ENCODE assay signal across 30 mouse cellular contexts in the genomic region with DNA sequence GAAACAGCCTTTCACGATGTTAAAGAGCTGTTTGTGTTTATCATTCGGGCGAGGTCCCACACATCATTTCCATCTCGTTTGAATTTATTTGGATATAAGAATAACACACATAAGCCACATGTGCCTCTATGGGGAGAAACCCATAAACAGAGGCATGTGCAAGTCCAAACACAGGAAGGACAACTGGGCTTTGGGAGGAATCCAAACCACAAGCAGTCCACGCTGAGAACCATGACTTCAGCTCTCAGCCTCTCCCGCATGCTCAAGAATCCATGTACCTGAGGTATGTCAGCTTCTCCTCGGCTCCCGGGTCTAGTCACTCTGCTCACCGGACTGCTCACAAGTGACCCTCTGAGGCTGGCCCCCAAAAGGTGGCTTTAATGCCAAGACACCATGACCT. TPM values are rescaled to one million over a fixed set of nuclear protein-coding genes. Genes with fewer than 3 reads are reported as not detected.
DNase-seq lines count a peak whose midpoint lies in the region; ATAC-seq and TF ChIP-seq lines count a peak whose summit lies in the region.
"Had no signal": no experiment of that assay in that cellular context is flagged by ENCODE, and none has a peak within 500 bp of the region (broad histone marks: within the 10 kb centered on the region; RNA-seq: fewer than 3 reads in every experiment).

No protein-coding gene starts in this region.

- H3K9me3 ChIP-seq in lung, embryonic 14.5 days (ENCODE audit: low read depth, low read length): no peaks in the 10 kb centered on the region
- H3K9me3 ChIP-seq: embryonic facial prominence, embryonic 10.5 days; embryonic facial prominence, embryonic 13.5 days; forebrain, embryonic 12.5 days; forebrain, embryonic 15.5 days; heart, embryonic 12.5 days; heart, embryonic 15.5 days; hindbrain, embryonic 10.5 days; hindbrain, embryonic 13.5 days had no signal

- H3K36me3 ChIP-seq in lung, embryonic 14.5 days (ENCODE audit: insufficient read depth): no peaks in the 10 kb centered on the region
- no peaks in the 10 kb centered on the region for H3K36me3 ChIP-seq in myocyte (ENCODE audit: control insufficient read depth, insufficient read depth)
- H3K36me3 ChIP-seq: embryonic facial prominence, embryonic 10.5 days; embryonic facial prominence, embryonic 13.5 days; forebrain, embryonic 12.5 days; forebrain, embryonic 15.5 days; heart, embryonic 12.5 days; heart, embryonic 15.5 days; hindbrain, embryonic 10.5 days; hindbrain, embryonic 13.5 days had no signal

- TF ChIP-seq POLR2A in myocyte (IDR thresholded peaks at IDR 0.05; ENCODE audit: insufficient read length, low read depth): no peak

- peaks cover 45% of the 10 kb centered on the region for H3K79me2 ChIP-seq in myocyte (ENCODE audit: control insufficient read depth, insufficient read depth)

- peak; percentile 38; the same call in 1 of the 2 replicates for ATAC-seq in lung, embryonic 14.5 days (ENCODE audit: insufficient read depth)
- ATAC-seq: activated CD4-positive, CD25-positive, alpha-beta regulatory T cell, adult 4 months; CD4-positive, CD25-positive, alpha-beta regulatory T cell, adult 4 months; forebrain, embryonic 15.5 days; hindbrain, embryonic 16.5 days had no signal

- DNase-seq in heart, adult 11 months: peak; percentile 86
- DNase-seq in heart, adult 9 months (ENCODE audit: low spot score in 2 of 2): no peak
- DNase-seq in lung, embryonic 14.5 days: peak; percentile 19
- no peak for DNase-seq in lung, postnatal 14 days
- DNase-seq in 3134 (ENCODE audit: extremely low read depth, insufficient read length, low spot score): peak; percentile 53
- DNase-seq in frontal cortex, postnatal 36 days (ENCODE audit: low spot score in 2 of 2): no peak
- DNase-seq: adrenal gland, adult 8-10 months; adrenal gland, postnatal 25 days; cerebellum, adult 11-12 months; cerebellum, adult 8-10 months; cerebellum, postnatal 10 days; cerebellum, postnatal 36 days; embryo, embryonic 11 days; gastrocnemius, postnatal 10 days; gastrocnemius, postnatal 36 days; heart, postnatal 10 days; heart, postnatal 36 days had no signal

- 57% methylated on average over 9 of the region's 9 CpGs for WGBS in lung, embryonic 14.5 days

- H3K4me1 ChIP-seq in lung, embryonic 14.5 days (ENCODE audit: insufficient read depth): no peaks in the 10 kb centered on the region
- H3K4me1 ChIP-seq: embryonic facial prominence, embryonic 13.5 days; forebrain, embryonic 12.5 days; forebrain, embryonic 15.5 days; heart, embryonic 15.5 days had no signal

- no peak overlapping the region for H3K4me2 ChIP-seq in lung, embryonic 14.5 days
- peak overlapping the region; percentile 36 for H3K4me2 ChIP-seq in myocyte (ENCODE audit: low read depth)
- H3K4me2 ChIP-seq: embryonic facial prominence, embryonic 13.5 days; forebrain, embryonic 12.5 days; forebrain, embryonic 15.5 days; heart, embryonic 12.5 days; heart, embryonic 15.5 days; hindbrain, embryonic 13.5 days had no signal

- H3ac ChIP-seq in myocyte (ENCODE audit: control insufficient read depth, insufficient read length): no peak overlapping the region

- TF ChIP-seq CTCF in lung, embryonic 14.5 days (IDR thresholded peaks at IDR 0.05; ENCODE audit: low read depth): no peak

- no peaks in the 10 kb centered on the region for H3K27me3 ChIP-seq in lung, embryonic 14.5 days (ENCODE audit: insufficient read depth, low read length)
- no peaks in the 10 kb centered on the region for H3K27me3 ChIP-seq in myocyte (ENCODE audit: control insufficient read depth, insufficient read depth, insufficient read length)
- H3K27me3 ChIP-seq: embryonic facial prominence, embryonic 13.5 days; forebrain, embryonic 12.5 days; forebrain, embryonic 15.5 days; heart, embryonic 12.5 days; heart, embryonic 15.5 days; hindbrain, embryonic 13.5 days had no signal

- H3K4me3 ChIP-seq in lung, embryonic 14.5 days (ENCODE audit: low read depth, low read length): no peak overlapping the region
- H3K4me3 ChIP-seq in myocyte: no peak overlapping the region
- H3K4me3 ChIP-seq: embryonic facial prominence, embryonic 10.5 days; embryonic facial prominence, embryonic 13.5 days; erythroblast, embryonic 14.5 days; forebrain, embryonic 12.5 days; forebrain, embryonic 15.5 days; heart, embryonic 12.5 days; heart, embryonic 15.5 days; hindbrain, embryonic 10.5 days; hindbrain, embryonic 13.5 days had no signal

- H3K9ac ChIP-seq in lung, embryonic 14.5 days: no peak overlapping the region
- H3K9ac ChIP-seq: embryonic facial prominence, embryonic 13.5 days; forebrain, embryonic 12.5 days; forebrain, embryonic 15.5 days; heart, embryonic 12.5 days; heart, embryonic 15.5 days; hindbrain, embryonic 13.5 days had no signal

- H3K27ac ChIP-seq in lung, embryonic 14.5 days (ENCODE audit: low read depth): no peak overlapping the region
- H3K27ac ChIP-seq: embryonic facial prominence, embryonic 10.5 days; embryonic facial prominence, embryonic 13.5 days; forebrain, embryonic 15.5 days; heart, embryonic 15.5 days; hindbrain, embryonic 10.5 days; hindbrain, embryonic 13.5 days had no signal

TF ChIP-seq in myocyte, 11 proteins besides CTCF, POLR2A, EP300 and RAD21:
- TF ChIP-seq USF1 (IDR thresholded peaks at IDR 0.05; ENCODE audit: low read depth) (no peak), MYOG (IDR thresholded peaks at IDR 0.05; ENCODE audit: control insufficient read depth in 1 of 3, insufficient read depth in 1 of 3, insufficient read length in 2 of 3, low read depth in 2 of 3) (peak in 1 of 3 experiments; percentile 39)
TF ChIP-seq in myocyte: peak in this region for 1.

RNA-seq across cellular contexts. Expression of a gene that starts 30.5 kb away (rescaled TPM):
- 30.8 and 32.1 TPM in 2 replicates for polyA plus RNA-seq in lung, embryonic 14.5 days (2014; fragmentation: Nextera tagmentation; extraction: Ambion mirVana)
- polyA plus RNA-seq in myocyte (2012; fragmentation: generic; extraction: Trizol): 15.0 TPM

Comparison
In these comparisons a context has a peak if more than half of its experiments do, and no peak if none do; other contexts are left out.
1. DNase-seq: peak in heart, adult 11 months (single experiment), lung, embryonic 14.5 days (single experiment) and 3134 (single experiment); none in heart, adult 9 months (0 of 2), lung, postnatal 14 days (single experiment) and frontal cortex, postnatal 36 days (0 of 2).